Mouse (Mus musculus) neutrophil, adult 83 days (primary cell): ENCODE measurements around the gene Lhcgr. TPM values are rescaled to one million over a fixed set of nuclear protein-coding genes. Genes with fewer than 3 reads are reported as not detected.

Experiments
- total RNA-seq, 2 experiments: library from RNA; stranded (reverse); gene quantifications; one replicate each; pipeline ENCODE4 v1.2.4; 2023

Lhcgr gene
- not detected for total RNA-seq

GRCm38 (mm10) chr17:88791440-88792152 is at the start of gene Lhcgr:
TSS of gene Lhcgr (minus strand) at chr17:88791990.

GRCm38 (mm10) chr17:88668452-88668851 is 123.3 kb downstream of the Lhcgr start, which contains the start of gene Gtf2a1l:
TSS of gene Gtf2a1l (plus strand) at chr17:88668660.

Other genes with a start within 250 kb of the Lhcgr start
- gene Ston1, start 194.3 kb downstream of the Lhcgr start, total RNA-seq = under 1 TPM in 1 of 2 experiments, not detected in 1; 0.15 TPM
- not detected for gene Gtf2a1l, start 123.3 kb downstream of the Lhcgr start, total RNA-seq